Mouse (Mus musculus) MEL-GATA-1-ER (cell line): ENCODE data around the gene Tsc22d3.
"Not testable (repeated sequence)": the region's sequence is repeated elsewhere in the genome, so short reads cannot be mapped to it uniquely, and the experiment has no call there.

Experiments
- DNase-seq: peaks from one replicate; pipeline ENCODE4 v3.0.0-alpha.2; 2012; ENCODE audit warnings: low read depth; ENCODE audit errors: extremely low read depth

The Tsc22d3 gene

GRCm38 (mm10) chrX:140531356-140531755 lies 69.1 kb downstream of the Tsc22d3 start:
- no peak for DNase-seq

- DNase-seq, result no peak
Measured at GRCm38 (mm10) chrX:140530632-140531031, 69.8 kb downstream of the Tsc22d3 start.

- DNase-seq, result no peak
Measured at GRCm38 (mm10) chrX:140529074-140529561, 71.3 kb downstream of the Tsc22d3 start.

- no peak for DNase-seq
Measured at GRCm38 (mm10) chrX:140527231-140527630, 73.2 kb downstream of the Tsc22d3 start.

- DNase-seq, result no peak
Measured at GRCm38 (mm10) chrX:140526253-140526618, 74.2 kb downstream of the Tsc22d3 start.

- no peak for DNase-seq
Measured at GRCm38 (mm10) chrX:140525604-140526252, 74.7 kb downstream of the Tsc22d3 start.

- no peak for DNase-seq
Measured at GRCm38 (mm10) chrX:140524231-140524630, 76.2 kb downstream of the Tsc22d3 start.

- no peak for DNase-seq
Measured at GRCm38 (mm10) chrX:140522071-140522765, 78.2 kb downstream of the Tsc22d3 start.

- peak; percentile 98 for DNase-seq
Measured at GRCm38 (mm10) chrX:140520146-140521102, 80.0 kb downstream of the Tsc22d3 start.

- DNase-seq, result no peak
Measured at GRCm38 (mm10) chrX:140518351-140518750, 82.1 kb downstream of the Tsc22d3 start.

GRCm38 (mm10) chrX:140513379-140513778 lies 87.1 kb downstream of the Tsc22d3 start:
- no peak for DNase-seq

- DNase-seq, result no peak
Measured at GRCm38 (mm10) chrX:140511687-140512651, 88.5 kb downstream of the Tsc22d3 start.

- no peak for DNase-seq
Measured at GRCm38 (mm10) chrX:140510696-140511429, 89.6 kb downstream of the Tsc22d3 start.

- no peak for DNase-seq
Measured at GRCm38 (mm10) chrX:140509817-140510216, 90.6 kb downstream of the Tsc22d3 start.

GRCm38 (mm10) chrX:140508791-140509190 lies 91.7 kb downstream of the Tsc22d3 start:
- not testable (repeated sequence) for DNase-seq

- no peak for DNase-seq
Measured at GRCm38 (mm10) chrX:140507377-140507776, 93.1 kb downstream of the Tsc22d3 start.

GRCm38 (mm10) chrX:140506436-140507180 lies 93.9 kb downstream of the Tsc22d3 start:
- DNase-seq, result no peak

- DNase-seq, result peak; percentile 79
Measured at GRCm38 (mm10) chrX:140505497-140506238, 94.8 kb downstream of the Tsc22d3 start.
